Mouse (Mus musculus) left cerebral cortex, adult 11 months (tissue): ENCODE measurements around the gene Ccdc169.

Experiments
- DNase-seq: peaks from one replicate; pipeline ENCODE4 v3.0.0; 2022; ENCODE audit warnings: low spot score

Ccdc169 gene

GRCm38 (mm10) chr3:55122336-55122870, 14.7 kb upstream of the Ccdc169 start:
- DNase-seq: no peak

- no peak for DNase-seq
Measured at GRCm38 (mm10) chr3:55123064-55123463, 14.1 kb upstream of the Ccdc169 start.

DNA sequence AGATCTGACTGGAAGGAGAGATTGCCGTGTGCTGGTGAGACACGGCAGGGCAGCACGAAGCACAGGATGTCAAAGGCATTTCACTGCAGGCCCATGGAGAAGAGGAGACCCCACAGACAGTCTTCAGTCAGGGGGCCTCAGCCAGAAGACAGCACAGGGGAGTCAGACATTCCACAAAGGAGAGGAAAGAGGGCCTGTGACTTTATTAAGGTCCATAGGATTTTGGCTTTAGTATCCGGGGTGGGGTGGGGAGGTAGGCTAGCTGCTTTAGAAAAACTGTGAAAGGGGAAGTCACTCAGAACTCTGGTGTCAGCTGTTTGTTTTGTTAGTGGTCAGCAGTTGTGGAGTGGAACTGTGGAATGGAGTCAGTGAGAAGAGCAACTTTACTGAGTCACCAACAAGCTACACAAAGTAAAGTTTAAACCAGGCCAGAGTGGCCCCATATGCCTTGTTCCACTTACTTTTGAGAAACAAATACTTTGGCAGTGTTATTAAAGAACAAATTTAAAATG, 7.9 kb upstream of the Ccdc169 start:
- DNase-seq: no peak

GRCm38 (mm10) chr3:55131576-55132233, 5.4 kb upstream of the Ccdc169 start:
- DNase-seq: no peak

- no peak for DNase-seq
Measured at GRCm38 (mm10) chr3:55139837-55140236, 2.7 kb downstream of the Ccdc169 start.

- no peak for DNase-seq
Measured at GRCm38 (mm10) chr3:55141401-55141800, 4.3 kb downstream of the Ccdc169 start.

GRCm38 (mm10) chr3:55144916-55145315, 7.8 kb downstream of the Ccdc169 start:
- no peak for DNase-seq

DNA sequence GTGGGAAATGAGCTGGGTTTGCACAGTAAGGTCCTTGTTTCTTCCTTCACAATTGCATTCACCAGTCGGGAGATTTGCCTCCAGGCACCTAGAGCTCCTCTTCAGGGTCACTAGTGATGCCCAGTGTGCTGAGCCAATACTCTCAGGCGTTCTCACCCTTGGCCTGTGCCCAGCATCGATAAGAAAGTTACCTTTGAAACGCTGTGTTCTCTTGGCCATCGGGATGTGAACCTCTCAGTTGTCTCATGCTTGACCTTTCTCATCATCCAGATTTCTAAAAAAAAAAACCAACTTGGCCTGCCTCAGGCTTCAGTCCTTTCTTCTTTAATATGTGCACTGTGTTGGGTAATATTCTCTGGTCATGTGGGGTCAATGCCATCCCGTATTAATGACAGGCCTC, 9.3 kb downstream of the Ccdc169 start:
- DNase-seq: no peak

- no peak for DNase-seq
Measured at GRCm38 (mm10) chr3:55147156-55147555, 10.0 kb downstream of the Ccdc169 start.

DNA sequence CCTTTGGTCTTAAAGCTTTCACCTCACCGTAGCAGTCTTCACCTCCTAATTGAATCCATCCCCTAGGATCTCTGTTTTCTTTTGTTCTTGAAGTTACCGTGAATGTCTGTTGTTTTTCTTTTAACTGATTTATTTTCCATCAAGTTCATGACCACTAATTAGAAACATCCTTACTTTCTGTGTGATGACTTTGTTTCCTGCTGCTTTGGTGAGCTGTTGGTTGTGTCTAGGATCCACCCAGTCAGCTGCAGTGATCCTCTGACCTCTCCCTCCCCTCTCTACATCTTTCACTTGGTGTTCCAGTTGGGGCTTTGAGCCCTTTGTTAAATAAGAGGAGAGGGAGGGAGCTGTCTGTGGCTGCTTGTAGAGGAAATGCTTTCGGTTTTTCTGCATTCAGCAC, 11.0 kb downstream of the Ccdc169 start:
- no peak for DNase-seq

- peak; percentile 34 for DNase-seq
Measured at GRCm38 (mm10) chr3:55151656-55152433, 14.7 kb downstream of the Ccdc169 start.

DNA sequence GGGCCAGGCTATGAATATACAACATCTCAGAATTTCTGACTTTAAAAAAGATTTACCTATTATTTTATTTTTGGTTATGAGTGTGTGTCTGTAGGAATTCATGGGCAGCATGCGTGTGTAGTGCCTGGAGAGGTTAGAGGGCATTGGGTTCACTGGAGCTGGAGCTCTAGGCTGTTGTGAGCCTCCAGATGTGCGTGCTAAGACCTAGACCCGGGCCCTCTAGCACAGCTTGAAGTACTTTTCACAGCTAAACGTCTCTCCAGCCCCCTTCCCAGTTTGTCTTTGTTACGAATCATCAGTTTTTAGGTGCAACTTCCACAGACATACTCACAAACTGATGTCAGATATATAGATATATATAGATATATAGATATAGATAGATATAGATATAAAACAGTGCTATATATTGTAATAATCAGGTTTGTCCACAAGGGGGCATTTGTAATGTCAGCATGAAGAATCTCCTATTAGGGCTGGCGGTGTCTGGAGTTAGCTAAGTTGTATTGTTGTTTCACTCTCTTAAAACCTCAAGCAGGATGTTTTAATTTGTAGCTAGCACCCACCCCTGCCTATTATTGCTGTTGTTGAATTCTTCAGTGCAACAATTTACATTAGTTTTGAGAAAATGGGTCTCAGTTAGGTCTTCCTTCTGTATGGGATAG, 15.7 kb downstream of the Ccdc169 start:
- DNase-seq: peak; percentile 25

DNA sequence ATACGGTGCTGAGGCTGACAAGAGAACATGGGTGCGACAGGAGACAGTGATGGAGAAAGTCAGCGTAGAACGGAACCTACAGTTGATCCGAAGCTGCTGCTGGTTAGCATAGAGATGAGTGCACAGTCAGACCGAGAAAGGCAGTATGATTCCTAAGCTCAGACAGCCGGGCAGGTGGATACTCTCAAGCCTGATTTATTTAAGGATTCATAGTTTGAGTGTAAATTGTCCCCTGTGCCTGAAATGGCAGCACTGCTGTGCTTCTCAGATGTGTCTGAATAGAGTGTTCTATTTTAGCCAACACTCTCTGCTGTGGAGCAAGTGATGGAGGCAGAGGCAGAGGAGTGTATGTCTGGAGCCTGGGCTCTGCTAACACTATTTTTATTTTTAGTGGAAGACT, 17.0 kb downstream of the Ccdc169 start:
- DNase-seq: peak; percentile 27

GRCm38 (mm10) chr3:55157413-55157812, 20.3 kb downstream of the Ccdc169 start:
- no peak for DNase-seq

DNA sequence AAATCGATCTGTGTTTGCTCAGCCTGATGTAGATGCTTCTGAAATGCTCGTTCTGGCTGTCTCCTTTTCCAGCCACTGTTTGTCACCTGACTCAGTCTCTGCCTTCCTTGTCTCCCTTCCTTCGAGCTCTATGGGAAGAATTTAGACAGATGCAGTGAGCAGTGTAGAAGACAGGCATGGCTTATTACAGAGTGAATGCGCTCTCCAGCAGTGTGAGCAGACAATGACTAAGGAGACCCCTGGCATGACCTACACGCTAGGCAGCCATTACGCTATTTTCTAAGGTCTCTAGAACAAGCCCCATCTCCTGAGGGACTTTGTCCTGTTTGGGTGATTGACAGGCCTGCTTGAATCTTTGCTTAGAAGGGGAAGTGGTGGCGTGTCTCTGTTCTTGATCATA, 24.0 kb downstream of the Ccdc169 start:
- no peak for DNase-seq

DNA sequence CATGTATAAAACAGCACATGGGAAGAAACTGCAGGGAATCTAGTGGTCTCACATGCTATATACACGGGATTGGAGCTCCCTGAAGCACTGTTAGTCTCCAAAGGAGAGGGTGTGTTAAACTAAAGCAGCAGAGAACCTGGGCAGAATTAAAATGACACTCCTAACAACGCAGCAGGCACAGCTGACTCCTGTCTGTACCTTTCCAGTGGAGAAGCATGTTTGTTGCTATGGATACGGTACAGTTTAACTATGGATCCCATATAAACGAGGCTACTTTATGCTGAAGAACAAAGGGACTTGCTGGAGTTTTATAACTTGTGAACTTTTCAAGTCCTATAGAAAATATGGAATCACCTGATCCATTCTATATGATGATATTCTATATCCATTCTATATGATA, 26.4 kb downstream of the Ccdc169 start:
- no peak for DNase-seq

DNA sequence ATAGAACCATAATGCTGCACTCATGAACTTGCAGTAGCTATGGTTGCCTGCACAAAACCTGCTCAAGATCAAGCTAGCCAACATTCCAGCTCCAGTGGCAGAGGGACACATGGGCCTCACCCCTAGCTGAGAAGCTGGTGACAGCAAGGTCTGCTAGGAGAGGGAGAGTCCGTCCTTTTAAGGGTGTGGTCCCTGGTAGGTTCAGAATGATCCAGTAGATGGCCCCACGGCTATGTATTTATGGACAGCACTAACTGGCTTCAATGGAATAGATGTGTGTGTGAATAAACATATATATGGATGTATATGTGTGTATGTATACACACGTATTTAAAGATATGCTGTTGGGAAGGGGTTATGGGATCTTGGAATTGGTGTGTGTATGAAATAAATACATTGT, 35.3 kb downstream of the Ccdc169 start:
- DNase-seq: no peak

DNA sequence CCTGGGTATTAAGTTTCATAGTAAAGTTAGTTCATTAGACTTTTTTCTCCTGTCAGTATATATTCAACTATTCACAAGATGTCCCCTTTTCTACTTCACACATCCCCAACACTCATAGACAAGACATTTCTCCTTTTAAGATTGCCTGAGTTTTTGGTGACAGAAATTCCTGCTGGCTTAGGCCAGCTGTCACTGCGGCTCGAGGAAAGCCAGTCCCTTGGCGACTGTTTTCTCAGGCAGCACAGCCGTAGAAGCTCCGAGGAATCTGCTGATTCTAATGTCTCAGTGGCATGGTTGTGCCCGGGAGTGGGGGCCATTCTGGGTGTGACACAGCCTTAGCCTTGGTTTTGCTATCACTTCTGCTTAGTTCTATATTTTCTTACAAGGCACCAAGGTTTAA, 40.1 kb downstream of the Ccdc169 start:
- no peak for DNase-seq

DNA sequence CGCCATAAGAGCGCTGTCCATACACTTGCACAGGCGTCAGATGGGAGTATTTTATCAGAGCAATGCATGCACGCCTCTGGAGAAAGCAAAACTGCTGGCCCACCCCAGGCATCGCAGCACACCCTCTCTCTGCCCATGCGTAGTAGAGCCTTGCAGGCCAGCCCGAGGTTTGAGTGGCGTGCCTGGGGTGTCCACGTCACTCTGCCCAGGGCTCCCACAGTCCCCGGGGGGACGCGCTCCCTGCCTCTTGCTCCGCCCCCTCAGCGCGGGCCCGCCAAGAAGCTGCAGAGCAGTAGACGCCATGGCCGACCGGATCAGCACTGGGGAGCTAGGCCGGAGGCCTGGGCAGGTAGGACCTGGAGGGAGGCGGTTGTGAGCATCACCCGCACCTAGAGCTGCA, 44.6 kb downstream of the Ccdc169 start, which contains the start of gene Sohlh2:
Gene Sohlh2 (plus strand): TSS at position 263 of the 400 bp plus-strand sequence.
- DNase-seq: no peak

DNA sequence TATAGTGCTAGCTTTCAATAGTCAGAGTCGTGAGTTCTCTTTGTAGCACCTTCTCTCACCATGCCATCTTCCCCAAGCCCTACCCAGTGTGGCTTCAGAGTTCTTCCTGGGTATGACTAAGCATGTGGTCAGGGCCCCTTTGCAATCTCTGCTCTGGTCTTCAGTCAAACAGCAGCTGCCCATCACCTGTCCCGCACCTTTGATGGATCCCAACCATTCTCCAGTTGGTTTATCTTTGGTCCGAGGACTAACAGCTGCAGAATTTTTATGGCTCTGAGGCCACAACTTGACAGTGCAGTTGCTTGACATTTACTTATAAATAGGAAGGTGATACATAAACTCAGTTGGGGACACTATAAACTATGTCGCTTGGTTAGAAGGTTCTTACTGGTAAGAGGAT, 54.5 kb downstream of the Ccdc169 start:
- DNase-seq: no peak

DNA sequence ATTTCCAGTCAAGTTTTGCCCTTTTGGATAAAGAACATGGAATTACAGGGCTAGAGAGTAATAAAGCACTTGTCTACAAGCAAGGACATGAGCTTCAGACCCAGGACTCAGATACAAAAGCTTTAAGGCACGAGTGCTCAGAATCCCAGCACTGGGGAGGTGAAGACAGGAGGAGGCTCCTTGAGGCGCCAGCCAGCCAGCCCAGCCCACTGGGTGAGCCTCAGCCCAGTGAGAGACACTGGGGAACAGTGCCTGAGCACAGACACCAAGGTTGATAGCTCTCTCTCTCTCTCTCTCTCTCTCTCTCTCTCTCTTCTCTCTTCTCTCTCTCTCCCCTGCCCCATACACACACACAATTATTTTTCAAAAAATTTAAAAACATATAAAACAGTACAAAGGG, 56.2 kb downstream of the Ccdc169 start:
- DNase-seq: no peak

- DNase-seq: no peak
Measured at GRCm38 (mm10) chr3:55194792-55195191, 57.7 kb downstream of the Ccdc169 start.
